Mouse (Mus musculus) intestine, embryonic 14.5 days (tissue): ENCODE measurements around the gene Gnao1. TPM values are rescaled to one million over a fixed set of nuclear protein-coding genes. Genes with fewer than 3 reads are reported as not detected.

Source experiments
- ATAC-seq: fragments of 200-750 bp; cut with Nextera tagmentation; replicated peaks from 2 replicates; pipeline ENCODE4 v1.8.0; 2017; ENCODE audit warnings: low read depth, moderate number of reproducible peaks, moderate TSS enrichment, moderate library complexity; ENCODE audit not compliant: low FRiP score, low TSS enrichment
- DNase-seq: peaks from one replicate; pipeline ENCODE4 v3.0.0-alpha.2; 2018; ENCODE audit warnings: low spot score
- H3K27ac ChIP-seq: fragments of 300-500 bp; sonication (generic); 2 replicates; pipeline ENCODE4 v1.5.1; 2014; ENCODE audit warnings: low read depth, mild to moderate bottlenecking, control low read depth
- H3K27me3 ChIP-seq: fragments of 300-500 bp; sonication (generic); replicated peaks from 2 replicates; pipeline ENCODE4 v1.6.1; 2014; ENCODE audit warnings: low read length, control low read depth; ENCODE audit not compliant: control insufficient read depth, insufficient read depth
- H3K36me3 ChIP-seq: fragments of 300-500 bp; sonication (generic); 2 replicates; pipeline ENCODE4 v1.6.1; 2014; ENCODE audit warnings: low read length, control low read depth; ENCODE audit not compliant: control insufficient read depth, insufficient read depth
- H3K4me1 ChIP-seq: fragments of 300-500 bp; sonication (generic); replicated peaks from 2 replicates; pipeline ENCODE4 v1.6.1; 2014; ENCODE audit warnings: low read length, control low read depth, mixed read lengths; ENCODE audit not compliant: control insufficient read depth, insufficient read depth
- H3K4me2 ChIP-seq: fragments of 300-500 bp; sonication (generic); 2 replicates; pipeline ENCODE4 v1.6.1; 2014; ENCODE audit warnings: low read length
- H3K4me3 ChIP-seq: fragments of 300-500 bp; sonication (generic); 2 replicates; pipeline ENCODE4 v1.5.1; 2014; ENCODE audit warnings: low read depth, low read length, control low read depth, mixed read lengths
- H3K9ac ChIP-seq: fragments of 300-500 bp; sonication (generic); 2 replicates; pipeline ENCODE4 v1.6.1; 2014; ENCODE audit warnings: mild to moderate bottlenecking, low read length
- H3K9me3 ChIP-seq: fragments of 300-500 bp; sonication (generic); 2 replicates; pipeline ENCODE4 v1.6.1; 2016; ENCODE audit warnings: low read length, control low read depth; ENCODE audit not compliant: control insufficient read depth
- WGBS: fragments of 180-500 bp; shearing (Covaris S2); extraction: QIAGEN DNeasy Blood & Tissue Kit; methylation state at CpG from one replicate; pipeline ENCODE4 v1.1.7; 2014; 5-methylcytosine and 5-hydroxymethylcytosine counted together
- polyA plus RNA-seq: library from polyadenylated mRNA; unstranded; fragments of >200 nt; fragmentation: Nextera tagmentation; extraction: Ambion mirVana; gene quantifications from 2 replicates; pipeline ENCODE4 v1.2.1, GENCODE M21; 2014

Gene Gnao1
- polyA plus RNA-seq, 1 experiment from 2014 or later: 14.8 TPM

- H3K27me3 ChIP-seq: no peaks in the 10 kb centered on the region
- H3K27ac ChIP-seq: no peak overlapping the region
- no peaks in the 10 kb centered on the region for H3K4me1 ChIP-seq
- WGBS: 76% methylated on average over 11 of the region's 11 CpGs
- no peak for ATAC-seq
- no peak overlapping the region for H3K9ac ChIP-seq
- no peak overlapping the region for H3K4me3 ChIP-seq
- H3K4me2 ChIP-seq: no peak overlapping the region
- H3K9me3 ChIP-seq: no peaks in the 10 kb centered on the region
- peaks cover 88% of the 10 kb centered on the region for H3K36me3 ChIP-seq
- DNase-seq: no peak
These were observed 164.9 kb downstream of the Gnao1 start for GRCm38 (mm10) chr8:93974602-93975186.

GRCm38 (mm10) chr8:93975358-93975757, 165.6 kb downstream of the Gnao1 start:
- no peaks in the 10 kb centered on the region for H3K27me3 ChIP-seq
- no peak overlapping the region for H3K27ac ChIP-seq
- 93% methylated on average over 2 of the region's 2 CpGs for WGBS
- ATAC-seq (no peak), DNase-seq (no peak)
- H3K36me3 ChIP-seq: peaks cover 92% of the 10 kb centered on the region
- no peaks in the 10 kb centered on the region for H3K9me3 ChIP-seq
- H3K9ac ChIP-seq: no peak overlapping the region
- no peaks in the 10 kb centered on the region for H3K4me1 ChIP-seq
- H3K4me3 ChIP-seq: no peak overlapping the region
- H3K4me2 ChIP-seq: no peak overlapping the region

- Histone ChIP-seq H3K4me2 (no peak overlapping the region), H3K27me3 (no peaks in the 10 kb centered on the region), H3K9me3 (no peaks in the 10 kb centered on the region), H3K27ac (no peak overlapping the region), H3K4me1 (no peaks in the 10 kb centered on the region), H3K9ac (no peak overlapping the region), H3K36me3 (peaks cover 92% of the 10 kb centered on the region), H3K4me3 (no peak overlapping the region)
- ATAC-seq (no peak), DNase-seq (no peak)
- 92% methylated on average over 6 of the region's 6 CpGs for WGBS
These were observed 166.9 kb downstream of the Gnao1 start for GRCm38 (mm10) chr8:93976446-93977211.

GRCm38 (mm10) chr8:93980141-93980540, 170.4 kb downstream of the Gnao1 start:
- DNase-seq (no peak), ATAC-seq (no peak)
- Histone ChIP-seq H3K9me3 (no peaks in the 10 kb centered on the region), H3K27me3 (no peaks in the 10 kb centered on the region), H3K4me3 (no peak overlapping the region), H3K9ac (no peak overlapping the region), H3K4me2 (no peak overlapping the region), H3K27ac (no peak overlapping the region), H3K36me3 (peaks cover 87% of the 10 kb centered on the region), H3K4me1 (no peaks in the 10 kb centered on the region)
- WGBS: 94% methylated on average over 4 of the region's 4 CpGs

- Histone ChIP-seq H3K27ac (no peak overlapping the region), H3K27me3 (no peaks in the 10 kb centered on the region), H3K9ac (no peak overlapping the region), H3K4me3 (no peak overlapping the region), H3K4me2 (no peak overlapping the region), H3K9me3 (no peaks in the 10 kb centered on the region), H3K36me3 (peaks cover 86% of the 10 kb centered on the region), H3K4me1 (no peaks in the 10 kb centered on the region)
- DNase-seq: no peak
- 91% methylated on average over 5 of the region's 5 CpGs for WGBS
- ATAC-seq: no peak
These were observed 172.0 kb downstream of the Gnao1 start for GRCm38 (mm10) chr8:93981679-93982215.

- H3K27ac ChIP-seq: no peak overlapping the region
- peaks cover 82% of the 10 kb centered on the region for H3K36me3 ChIP-seq
- WGBS: 80% methylated on average over 3 of the region's 3 CpGs
- no peak overlapping the region for H3K4me3 ChIP-seq
- H3K9ac ChIP-seq: no peak overlapping the region
- H3K4me2 ChIP-seq: no peak overlapping the region
- no peak for DNase-seq
- no peak for ATAC-seq
- no peaks in the 10 kb centered on the region for H3K9me3 ChIP-seq
- H3K4me1 ChIP-seq: no peaks in the 10 kb centered on the region
- H3K27me3 ChIP-seq: no peaks in the 10 kb centered on the region
These were observed 174.1 kb downstream of the Gnao1 start for GRCm38 (mm10) chr8:93983827-93984226.

GRCm38 (mm10) chr8:93984731-93985130, 175.0 kb downstream of the Gnao1 start:
- no peak overlapping the region for H3K4me2 ChIP-seq
- H3K4me1 ChIP-seq: no peaks in the 10 kb centered on the region
- H3K4me3 ChIP-seq: no peak overlapping the region
- peaks cover 81% of the 10 kb centered on the region for H3K36me3 ChIP-seq
- DNase-seq (no peak), ATAC-seq (no peak)
- H3K27ac ChIP-seq: no peak overlapping the region
- no peaks in the 10 kb centered on the region for H3K27me3 ChIP-seq
- 88% methylated on average over 3 of the region's 3 CpGs for WGBS
- no peaks in the 10 kb centered on the region for H3K9me3 ChIP-seq
- no peak overlapping the region for H3K9ac ChIP-seq

- Histone ChIP-seq H3K4me1 (no peaks in the 10 kb centered on the region), H3K4me2 (no peak overlapping the region), H3K9ac (no peak overlapping the region), H3K36me3 (peaks cover 54% of the 10 kb centered on the region), H3K4me3 (no peak overlapping the region), H3K9me3 (0 out of 2 replicates have a peak, but pooled peaks cover 2% of the 10 kb centered on the region), H3K27me3 (no peaks in the 10 kb centered on the region), H3K27ac (no peak overlapping the region)
- ATAC-seq: no peak
- DNase-seq: no peak
- WGBS: 76% methylated on average over 4 of the region's 4 CpGs
These were observed 180.0 kb downstream of the Gnao1 start for GRCm38 (mm10) chr8:93989739-93990138.
